Comparison of ENCODE assay signal across 10 mouse cellular contexts in genomic region chr11:73023099-73023498, GRCm38 (mm10). TPM values are rescaled to one million over a fixed set of nuclear protein-coding genes. Genes with fewer than 3 reads are reported as not detected.
DNase-seq lines count a peak whose midpoint lies in the region; ATAC-seq and TF ChIP-seq lines count a peak whose summit lies in the region.
"Had no signal": no experiment of that assay in that cellular context is flagged by ENCODE, and none has a peak within 500 bp of the region (broad histone marks: within the 10 kb centered on the region; RNA-seq: fewer than 3 reads in every experiment).

No protein-coding gene starts in this region.

- H3K27ac ChIP-seq in heart, embryonic 11.5 days (ENCODE audit: low read depth, low read length) = no peak overlapping the region
- H3K27ac ChIP-seq in limb, embryonic 15.5 days = peak overlapping the region; percentile 55
- H3K27ac ChIP-seq in midbrain, embryonic 15.5 days = no peak overlapping the region
- H3K27ac ChIP-seq in thymus, adult 2 months (ENCODE audit: control insufficient read depth, insufficient read depth, low read length) = no peak overlapping the region
- H3K27ac ChIP-seq: embryonic facial prominence, embryonic 12.5 days; liver, embryonic 14.5 days had no signal

- H3K9ac ChIP-seq in heart, embryonic 11.5 days (ENCODE audit: low read depth, low read length) = no peak overlapping the region
- no peak overlapping the region for H3K9ac ChIP-seq in limb, embryonic 15.5 days
- no peak overlapping the region for H3K9ac ChIP-seq in midbrain, embryonic 15.5 days
- H3K9ac ChIP-seq: embryonic facial prominence, embryonic 12.5 days; liver, embryonic 14.5 days had no signal

- H3K4me2 ChIP-seq in heart, embryonic 11.5 days = no peak overlapping the region
- H3K4me2 ChIP-seq in limb, embryonic 15.5 days = no peak overlapping the region
- no peak overlapping the region for H3K4me2 ChIP-seq in midbrain, embryonic 15.5 days
- H3K4me2 ChIP-seq: embryonic facial prominence, embryonic 12.5 days had no signal

- H3K9me3 ChIP-seq in heart, embryonic 11.5 days (replicated peaks; ENCODE audit: control insufficient read depth, low read length) = no peaks in the 10 kb centered on the region
- H3K9me3 ChIP-seq in limb, embryonic 15.5 days = no peaks in the 10 kb centered on the region
- H3K9me3 ChIP-seq in midbrain, embryonic 15.5 days = no peaks in the 10 kb centered on the region
- H3K9me3 ChIP-seq: embryonic facial prominence, embryonic 12.5 days had no signal

- intact Hi-C loops in gastrocnemius, postnatal 36 days (cut with DNase I) = no loop called here

- TF ChIP-seq POLR2A in thymus, adult 2 months (IDR thresholded peaks at IDR 0.05; ENCODE audit: control insufficient read depth, extremely low read depth, insufficient read depth, low read length, poor library complexity) = no peak

- peaks cover 31% of the 10 kb centered on the region for H3K4me1 ChIP-seq in heart, embryonic 11.5 days (ENCODE audit: control insufficient read depth, insufficient read depth, low read length)
- peaks cover 54% of the 10 kb centered on the region for H3K4me1 ChIP-seq in limb, embryonic 15.5 days
- H3K4me1 ChIP-seq in midbrain, embryonic 15.5 days = peaks cover 16% of the 10 kb centered on the region
- peaks cover 40% of the 10 kb centered on the region for H3K4me1 ChIP-seq in thymus, adult 2 months (replicated peaks; ENCODE audit: control insufficient read depth, insufficient read depth, low read length)

- no peak for TF ChIP-seq CTCF in thymus, adult 2 months (IDR thresholded peaks at IDR 0.05; ENCODE audit: borderline replicate concordance, control insufficient read depth, extremely low read depth, insufficient read depth, low read length, poor library complexity)

- WGBS in heart, embryonic 11.5 days (ENCODE audit: insufficient replicate concordance) = 54% methylated on average over 9 of the region's 9 CpGs
- 45% methylated on average over 9 of the region's 9 CpGs for WGBS in limb, embryonic 15.5 days
- 49% methylated on average over 9 of the region's 9 CpGs for WGBS in midbrain, embryonic 15.5 days
- WGBS in thymus, adult 2 months = 95% methylated on average over 9 of the region's 9 CpGs

- peak; percentile 84 to 87 for DNase-seq in heart, adult 18-20 months
- DNase-seq in cerebellum, adult 11-12 months = peak; percentile 82
- peak; percentile 65 to 78 for DNase-seq in gastrocnemius, postnatal 36 days
- no peak for DNase-seq in kidney, postnatal 36 days
- DNase-seq in thymus, adult 2 months = no peak

- no peaks in the 10 kb centered on the region for H3K36me3 ChIP-seq in heart, embryonic 11.5 days (ENCODE audit: control insufficient read depth, insufficient read depth, low read length)
- 0 out of 2 replicates have a peak, but pooled peaks cover 2% of the 10 kb centered on the region for H3K36me3 ChIP-seq in limb, embryonic 15.5 days
- H3K36me3 ChIP-seq in midbrain, embryonic 15.5 days (replicated peaks) = no peaks in the 10 kb centered on the region
- peaks cover 11% of the 10 kb centered on the region; the same call in 1 of the 2 replicates for H3K36me3 ChIP-seq in thymus, adult 2 months (ENCODE audit: control insufficient read depth, insufficient read depth, low read length)
- H3K36me3 ChIP-seq: embryonic facial prominence, embryonic 12.5 days had no signal

- peaks cover 35% of the 10 kb centered on the region for H3K27me3 ChIP-seq in heart, embryonic 11.5 days (ENCODE audit: control insufficient read depth, insufficient read depth, low read length)
- H3K27me3 ChIP-seq in limb, embryonic 15.5 days = peaks cover 20% of the 10 kb centered on the region
- H3K27me3 ChIP-seq in midbrain, embryonic 15.5 days (replicated peaks) = peaks cover 11% of the 10 kb centered on the region; the same call in 1 of the 2 replicates
- H3K27me3 ChIP-seq in thymus, adult 2 months (ENCODE audit: control insufficient read depth, insufficient read depth, low read length) = no peaks in the 10 kb centered on the region

- H3K4me3 ChIP-seq in heart, embryonic 11.5 days (ENCODE audit: low read depth, low read length) = no peak overlapping the region
- no peak overlapping the region for H3K4me3 ChIP-seq in limb, embryonic 15.5 days
- no peak overlapping the region for H3K4me3 ChIP-seq in midbrain, embryonic 15.5 days
- H3K4me3 ChIP-seq in thymus, adult 2 months (ENCODE audit: control insufficient read depth, insufficient read depth, low read length) = no peak overlapping the region
- H3K4me3 ChIP-seq: embryonic facial prominence, embryonic 12.5 days had no signal

- no peak for ATAC-seq in heart, embryonic 11.5 days (replicated peaks; ENCODE audit: insufficient number of reproducible peaks, low FRiP score, low TSS enrichment)
- ATAC-seq in limb, embryonic 15.5 days (ENCODE audit: insufficient number of reproducible peaks, low FRiP score, low TSS enrichment, low read depth) = no peak
- no peak for ATAC-seq in midbrain, embryonic 15.5 days (replicated peaks)

RNA-seq across cellular contexts. Expression of gene Camkk1, which starts 4.3 kb away (rescaled TPM):
- under 1 TPM; 0.90 to 0.92 TPM for total RNA-seq in heart, adult 18-20 months (2021)
- 1.3 and 1.5 TPM in 2 replicates for polyA plus RNA-seq in heart, embryonic 11.5 days (2014; fragmentation: Nextera tagmentation; extraction: Ambion mirVana)
- 1 to 10 TPM in 1 of 2 experiments, under 1 TPM in 1; 0.71 to 1.2 TPM for total RNA-seq in gastrocnemius, postnatal 36 days (2021)
- polyA plus RNA-seq in limb, embryonic 15.5 days (2015; fragmentation: Nextera tagmentation; extraction: Ambion mirVana) = 12.0 and 13.2 TPM in 2 replicates
- 29.8 and 30.6 TPM in 2 replicates for polyA plus RNA-seq in midbrain, embryonic 15.5 days (2015; fragmentation: Nextera tagmentation; extraction: Ambion mirVana)
- polyA plus RNA-seq in thymus, adult 2 months (2012; rRNA removed) = 35.4 and 40.0 TPM in 2 replicates

RNA-seq across cellular contexts. Expression of gene P2rx1, which starts 24.2 kb away (rescaled TPM):
- total RNA-seq in heart, adult 18-20 months (2021) = under 1 TPM; 0.25 to 0.28 TPM
- polyA plus RNA-seq in heart, embryonic 11.5 days (2014; fragmentation: Nextera tagmentation; extraction: Ambion mirVana) = 2.9 and 4.0 TPM in 2 replicates
- under 1 TPM; 0.20 to 0.32 TPM for total RNA-seq in gastrocnemius, postnatal 36 days (2021)
- 3.5 and 4.2 TPM in 2 replicates for polyA plus RNA-seq in limb, embryonic 15.5 days (2015; fragmentation: Nextera tagmentation; extraction: Ambion mirVana)
- polyA plus RNA-seq in midbrain, embryonic 15.5 days (2015; fragmentation: Nextera tagmentation; extraction: Ambion mirVana) = 0.33 and 0.45 TPM in 2 replicates
- 82.6 and 103 TPM in 2 replicates for polyA plus RNA-seq in thymus, adult 2 months (2012; rRNA removed)

RNA-seq across cellular contexts. Expression of gene Ncbp3, which starts 24.5 kb away (rescaled TPM):
- 1 to 10 TPM; 5.6 to 6.2 TPM for total RNA-seq in heart, adult 18-20 months (2021)
- polyA plus RNA-seq in heart, embryonic 11.5 days (2014; fragmentation: Nextera tagmentation; extraction: Ambion mirVana) = 9.6 and 10.3 TPM in 2 replicates
- 1 to 10 TPM; 2.6 to 2.9 TPM for total RNA-seq in gastrocnemius, postnatal 36 days (2021)
- polyA plus RNA-seq in limb, embryonic 15.5 days (2015; fragmentation: Nextera tagmentation; extraction: Ambion mirVana) = 10.5 and 11.3 TPM in 2 replicates
- 10.9 and 12.7 TPM in 2 replicates for polyA plus RNA-seq in midbrain, embryonic 15.5 days (2015; fragmentation: Nextera tagmentation; extraction: Ambion mirVana)
- 6.5 and 7.0 TPM in 2 replicates for polyA plus RNA-seq in thymus, adult 2 months (2012; rRNA removed)

Comparison
In these comparisons a context has a peak if more than half of its experiments do, and no peak if none do; other contexts are left out.
1. DNase-seq: peak in heart, adult 18-20 months (2 of 2), cerebellum, adult 11-12 months (single experiment) and gastrocnemius, postnatal 36 days (2 of 2); none in kidney, postnatal 36 days (0 of 2) and thymus, adult 2 months (single experiment).
2. RNA of gene P2rx1, which starts 24.2 kb away (polyA plus RNA-seq): 82.6 to 103 TPM in thymus, adult 2 months; 3.5 to 4.2 TPM in limb, embryonic 15.5 days, 2.9 to 4.0 TPM in heart, embryonic 11.5 days and 0.33 to 0.45 TPM in midbrain, embryonic 15.5 days; every median in the first group is over 10 times any median in the second.